Mouse (Mus musculus): Measurements from ENCODE around the gene Ppp4r1.

Ppp4r1 gene

GRCm38 (mm10) chr17:65773617-65774016, 8.8 kb upstream of the Ppp4r1 start:
- DNase-seq = no peak

- DNase-seq = no peak
These were observed 7.9 kb upstream of the Ppp4r1 start for GRCm38 (mm10) chr17:65774439-65774838.

GRCm38 (mm10) chr17:65776228-65776627, 6.1 kb upstream of the Ppp4r1 start:
- DNase-seq = no peak

- no peak for DNase-seq
These were observed 4.9 kb upstream of the Ppp4r1 start for GRCm38 (mm10) chr17:65777461-65777860.

- no peak for DNase-seq
These were observed 1.4 kb upstream of the Ppp4r1 start for GRCm38 (mm10) chr17:65780970-65781369.

- peak; percentile 72 for DNase-seq
These were observed 1.1 kb downstream of the Ppp4r1 start for GRCm38 (mm10) chr17:65783182-65784161.

GRCm38 (mm10) chr17:65784610-65785140, 2.3 kb downstream of the Ppp4r1 start:
- DNase-seq = no peak

- no peak for DNase-seq
These were observed 3.3 kb downstream of the Ppp4r1 start for GRCm38 (mm10) chr17:65785707-65786106.

GRCm38 (mm10) chr17:65786225-65786624, 3.9 kb downstream of the Ppp4r1 start:
- DNase-seq = no peak

- DNase-seq = no peak
These were observed 4.9 kb downstream of the Ppp4r1 start for GRCm38 (mm10) chr17:65787261-65787660.

- no peak for DNase-seq
These were observed 6.3 kb downstream of the Ppp4r1 start for GRCm38 (mm10) chr17:65788542-65789291.

- no peak for DNase-seq
These were observed 7.2 kb downstream of the Ppp4r1 start for GRCm38 (mm10) chr17:65789576-65789975.

- no peak for DNase-seq
These were observed 8.8 kb downstream of the Ppp4r1 start for GRCm38 (mm10) chr17:65791161-65791560.

- no peak for DNase-seq
These were observed 11.0 kb downstream of the Ppp4r1 start for GRCm38 (mm10) chr17:65793307-65793930.

- no peak for DNase-seq
These were observed 11.9 kb downstream of the Ppp4r1 start for GRCm38 (mm10) chr17:65794096-65794850.

GRCm38 (mm10) chr17:65796056-65796455, 13.7 kb downstream of the Ppp4r1 start:
- no peak for DNase-seq

GRCm38 (mm10) chr17:65798446-65798845, 16.1 kb downstream of the Ppp4r1 start:
- no peak for DNase-seq

- DNase-seq = no peak
These were observed 17.0 kb downstream of the Ppp4r1 start for GRCm38 (mm10) chr17:65799353-65799752.

GRCm38 (mm10) chr17:65800451-65800850, 18.1 kb downstream of the Ppp4r1 start:
- DNase-seq = no peak

GRCm38 (mm10) chr17:65802026-65802425, 19.7 kb downstream of the Ppp4r1 start:
- DNase-seq = no peak

- DNase-seq = no peak
These were observed 23.6 kb downstream of the Ppp4r1 start for GRCm38 (mm10) chr17:65805966-65806365.

GRCm38 (mm10) chr17:65806416-65806815, 24.0 kb downstream of the Ppp4r1 start:
- DNase-seq = no peak
